Mouse (Mus musculus) spleen, postnatal 4 days (tissue): ENCODE results near the gene Mypn.
A peak's percentile ranks its signal among the peaks of the same experiment; 100 is the strongest.

Experiments used
- DNase-seq, 2 experiments: peaks; one replicate each; pipeline ENCODE4 v3.0.0; 2022; ENCODE audit warnings: low spot score in 2 of 2

Gene Mypn

DNA sequence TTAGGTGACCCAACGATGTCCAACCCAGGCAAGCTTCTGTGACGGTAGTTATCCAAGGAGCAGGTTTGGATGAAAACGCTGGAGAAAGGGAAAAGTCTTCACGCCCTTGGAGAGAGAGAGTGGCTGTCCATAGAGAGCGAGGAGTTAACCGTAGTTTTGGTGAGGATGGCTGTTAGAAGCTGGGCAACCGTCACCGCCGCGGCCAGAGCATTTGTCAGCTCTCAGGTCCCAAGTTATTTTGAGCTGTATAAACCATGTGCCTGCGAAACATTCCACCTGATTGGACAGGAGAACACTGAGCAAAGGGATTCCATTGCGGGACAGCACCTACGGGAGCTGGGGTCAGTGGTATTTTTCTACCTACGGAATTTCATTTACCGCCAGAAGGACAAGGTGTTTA, at the start of gene Mypn:
Mypn (minus strand) TSS at position 225 of the 400 bp plus-strand sequence.
- no peak for DNase-seq

- no peak for DNase-seq
Observed at GRCm38 (mm10) chr10:63248421-63248820, 44.7 kb upstream of the Mypn start.

- no peak for DNase-seq
Observed at GRCm38 (mm10) chr10:63247457-63247856, 43.7 kb upstream of the Mypn start.

DNA sequence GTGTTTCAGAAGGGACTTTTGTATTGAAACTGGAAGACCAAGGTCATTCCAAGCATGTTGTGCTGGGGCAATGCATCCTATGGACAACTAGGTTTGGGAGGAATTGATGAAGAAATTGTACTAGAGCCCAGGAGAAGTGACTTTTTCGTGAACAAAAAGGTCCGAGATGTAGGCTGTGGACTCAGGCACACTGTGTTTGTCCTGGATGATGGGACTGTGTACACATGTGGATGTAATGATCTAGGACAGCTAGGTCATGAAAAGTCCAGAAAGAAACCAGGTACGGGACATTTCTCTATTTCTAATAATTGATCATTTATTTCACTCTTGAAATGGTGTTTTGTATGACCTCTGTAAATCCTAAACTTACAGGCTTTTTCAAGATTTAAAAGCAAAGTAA, 42.1 kb upstream of the Mypn start:
- DNase-seq = no peak

DNA sequence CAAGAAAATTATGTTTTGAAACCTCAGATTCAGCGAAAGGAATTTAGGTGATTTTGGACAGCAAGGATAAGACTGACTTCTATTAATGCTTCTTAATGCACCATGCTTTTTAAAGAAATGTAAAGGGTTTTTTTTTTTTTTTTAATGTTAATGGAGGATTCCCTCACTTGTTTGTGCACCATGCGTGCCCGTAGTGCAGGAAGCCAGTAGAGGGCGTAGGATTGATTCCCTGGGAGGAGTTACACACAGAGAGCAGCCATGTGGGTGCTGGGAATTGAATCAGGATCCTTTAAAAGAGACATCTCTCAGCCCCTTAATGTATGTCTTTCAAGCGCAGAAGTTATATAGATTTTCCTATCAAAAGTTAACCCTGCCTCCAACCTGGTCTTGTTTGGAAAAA, 41.0 kb upstream of the Mypn start:
- DNase-seq = peak in 1 of 2 experiments; percentile 53

DNA sequence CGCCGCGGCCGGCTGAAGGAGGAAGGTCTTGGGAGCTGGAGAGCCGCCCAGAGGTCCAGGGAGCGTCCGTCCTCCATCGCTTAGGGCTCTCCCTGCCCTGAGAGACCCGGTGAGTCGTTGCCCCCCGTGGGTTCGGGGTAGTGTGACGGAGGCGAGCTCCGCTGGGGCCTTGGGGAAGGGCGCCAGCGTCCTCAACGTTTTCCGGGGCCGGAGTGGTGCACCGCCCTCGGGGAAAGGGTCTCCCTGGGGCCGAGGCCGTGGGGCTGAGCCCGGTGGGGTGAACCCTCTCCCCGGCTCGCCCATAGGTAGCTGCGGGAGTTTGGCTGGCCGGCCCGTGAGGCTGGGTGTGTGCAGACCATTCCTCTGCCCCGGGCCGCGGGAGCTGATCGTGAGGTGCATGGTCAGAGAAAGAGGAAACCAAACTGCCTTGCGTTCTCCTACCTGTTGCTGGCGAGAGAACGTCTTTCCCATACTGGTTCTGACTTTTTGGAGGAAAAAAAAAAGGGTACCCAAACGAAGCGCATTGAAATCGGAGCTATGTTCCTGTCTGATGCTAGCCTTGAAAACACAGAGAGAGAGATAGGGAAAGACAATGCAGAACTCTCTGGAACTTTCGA, 40.4 kb upstream of the Mypn start:
- peak; percentile 57 to 85 for DNase-seq

GRCm38 (mm10) chr10:63243493-63244054, 39.8 kb upstream of the Mypn start, which contains the start of gene Herc4:
Gene Herc4, plus strand, starts transcription at chr10:63243810.
- peak; percentile 97 to 99 for DNase-seq

DNA sequence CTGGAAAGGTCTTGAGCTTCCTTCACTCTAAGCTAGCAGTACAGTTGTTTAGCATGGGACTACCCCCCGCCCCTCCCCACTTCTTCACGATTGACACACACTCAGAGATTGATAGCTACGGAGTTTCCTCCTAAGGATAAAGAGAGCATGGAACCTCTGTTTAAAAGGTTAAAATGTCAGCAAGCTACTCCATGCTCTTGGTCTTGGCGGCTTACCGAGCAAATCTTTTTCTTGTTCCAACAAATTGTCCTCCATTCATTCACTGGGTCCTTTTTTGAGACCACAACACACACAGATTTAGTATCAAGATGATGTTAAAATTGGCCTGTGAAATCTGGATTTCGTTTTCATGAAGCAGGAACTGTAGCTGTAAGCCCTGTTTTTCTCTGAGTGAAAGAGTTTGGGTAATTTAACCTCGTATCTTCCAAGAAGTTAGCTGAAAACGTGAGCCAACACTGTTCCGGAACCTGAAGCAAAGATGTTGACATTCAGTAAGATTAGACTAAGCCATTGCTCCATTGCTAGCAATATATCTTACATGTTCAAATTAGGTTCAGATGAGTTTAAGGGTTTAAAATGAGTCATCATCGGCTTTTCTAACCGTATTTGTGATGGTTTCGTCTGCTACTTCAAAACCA, 39.2 kb upstream of the Mypn start:
- no peak for DNase-seq

DNA sequence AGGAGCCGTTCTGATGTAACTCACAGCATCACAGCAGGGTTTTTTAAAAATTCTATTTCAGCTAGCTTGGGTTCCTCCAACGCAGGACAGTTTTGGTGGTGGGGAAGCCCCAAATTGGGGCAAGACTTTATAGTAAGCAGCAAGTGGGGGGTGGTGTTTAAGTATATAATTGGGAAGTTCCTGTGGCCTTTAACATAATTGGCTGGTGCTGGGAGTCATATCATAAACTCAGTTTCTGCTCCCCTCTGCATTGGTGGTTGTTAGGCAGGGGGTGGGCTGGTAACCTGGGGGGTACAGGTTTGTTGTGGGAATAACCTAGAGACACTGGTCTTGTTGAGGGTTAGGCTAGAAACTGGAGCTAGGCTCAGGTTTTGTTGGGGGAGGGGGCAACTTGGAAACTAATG, 37.1 kb upstream of the Mypn start:
- no peak for DNase-seq

- DNase-seq = no peak
Observed at GRCm38 (mm10) chr10:63239848-63240247, 36.1 kb upstream of the Mypn start.

DNA sequence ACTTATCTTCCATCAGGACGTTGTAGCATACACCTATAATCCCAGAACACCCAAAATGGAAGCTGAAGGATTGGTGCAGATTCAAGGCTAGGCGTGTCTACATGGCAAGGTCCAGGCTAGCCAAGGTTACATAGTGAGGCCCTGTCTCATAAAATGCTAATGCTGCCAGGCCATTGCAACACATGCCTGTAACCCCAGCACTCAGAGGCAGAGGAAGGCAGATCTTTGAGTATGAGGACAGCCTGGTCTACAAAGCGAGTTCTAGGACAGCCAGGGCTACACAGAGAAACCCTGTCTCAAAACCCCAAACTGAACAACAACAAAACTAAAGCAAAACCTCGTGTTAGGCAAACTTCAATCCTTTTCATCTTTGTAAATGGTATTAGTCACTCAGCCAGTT, 34.3 kb upstream of the Mypn start:
- no peak for DNase-seq

GRCm38 (mm10) chr10:63237206-63237605, 33.5 kb upstream of the Mypn start:
- no peak for DNase-seq

DNA sequence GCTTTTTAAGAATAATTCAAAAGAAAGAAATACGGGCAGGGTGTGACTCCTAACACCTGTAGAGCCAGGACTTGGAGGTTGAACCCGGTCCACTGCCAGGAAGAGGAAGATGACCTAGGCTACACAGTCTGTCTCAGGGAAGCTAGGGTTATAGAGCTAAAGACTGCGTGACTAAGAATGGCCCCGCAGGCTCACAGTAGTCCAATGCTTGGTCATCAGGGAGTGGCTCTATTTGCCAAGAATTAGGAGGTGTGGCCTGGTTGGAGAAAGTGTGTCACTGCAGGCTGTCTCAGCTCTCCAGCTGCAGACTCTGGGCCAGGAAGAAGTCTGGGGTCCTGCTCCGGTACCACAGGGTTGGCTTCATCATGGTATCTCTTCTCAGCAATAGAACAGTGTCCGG, 32.9 kb upstream of the Mypn start:
- DNase-seq = no peak

GRCm38 (mm10) chr10:63235889-63236288, 32.1 kb upstream of the Mypn start:
- no peak for DNase-seq

DNA sequence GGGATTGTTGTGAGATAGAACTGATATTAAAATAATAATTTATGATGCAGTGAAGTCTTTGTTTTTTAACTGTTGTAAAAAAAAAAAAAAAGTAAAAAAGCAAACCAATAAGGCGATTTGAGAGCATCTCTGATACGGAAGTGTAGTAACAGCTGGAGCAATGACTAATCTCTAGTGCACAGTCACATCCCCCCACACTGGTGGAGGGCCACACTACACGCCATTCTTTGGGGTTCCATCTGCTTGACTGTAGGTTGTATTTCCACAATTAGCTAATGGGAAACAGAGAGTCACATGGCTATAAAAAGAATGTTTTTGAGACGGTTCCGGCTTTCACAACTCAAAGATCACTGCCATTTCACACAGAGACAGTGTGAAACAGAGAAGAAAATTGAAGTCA, 30.4 kb upstream of the Mypn start:
- no peak for DNase-seq

DNA sequence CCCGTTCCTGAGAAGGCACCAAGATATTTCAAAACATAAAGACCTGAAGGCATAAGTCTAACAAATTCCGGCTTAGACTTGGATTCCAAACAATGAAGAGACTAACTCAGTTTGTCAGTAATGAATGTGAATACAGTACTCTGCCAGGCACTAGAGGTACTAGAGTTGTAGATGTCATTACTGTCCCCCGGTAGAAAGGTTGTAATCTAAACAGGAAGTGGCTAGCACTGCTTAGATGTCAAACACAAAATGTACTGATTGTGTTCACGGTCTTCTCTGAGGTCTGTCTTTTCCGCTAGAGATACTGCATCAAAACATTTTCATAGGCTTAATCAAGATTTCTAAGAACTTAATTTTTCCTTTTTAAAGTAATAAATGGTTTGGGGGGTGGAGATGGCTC, 27.9 kb upstream of the Mypn start:
- no peak for DNase-seq

DNA sequence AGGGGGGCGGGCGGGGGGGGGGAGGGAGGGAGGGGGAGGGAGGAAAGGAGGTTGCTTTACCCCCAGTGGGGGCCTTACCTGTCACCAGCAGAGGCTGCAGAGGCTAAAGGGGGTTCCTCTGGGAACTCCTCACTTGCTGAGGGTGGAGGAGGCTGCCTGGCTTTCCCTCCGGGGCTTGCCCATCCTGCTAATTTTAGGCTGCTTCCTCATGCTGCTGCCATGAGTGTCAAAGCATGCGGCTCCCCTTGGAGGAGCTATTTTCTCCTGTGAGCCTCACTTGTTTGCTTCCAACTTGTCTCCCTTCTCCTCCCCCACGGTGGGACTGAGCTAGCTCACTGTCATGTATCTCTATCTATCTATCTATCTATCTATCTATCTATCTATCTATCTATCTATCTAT, 27.1 kb upstream of the Mypn start:
- no peak for DNase-seq

DNA sequence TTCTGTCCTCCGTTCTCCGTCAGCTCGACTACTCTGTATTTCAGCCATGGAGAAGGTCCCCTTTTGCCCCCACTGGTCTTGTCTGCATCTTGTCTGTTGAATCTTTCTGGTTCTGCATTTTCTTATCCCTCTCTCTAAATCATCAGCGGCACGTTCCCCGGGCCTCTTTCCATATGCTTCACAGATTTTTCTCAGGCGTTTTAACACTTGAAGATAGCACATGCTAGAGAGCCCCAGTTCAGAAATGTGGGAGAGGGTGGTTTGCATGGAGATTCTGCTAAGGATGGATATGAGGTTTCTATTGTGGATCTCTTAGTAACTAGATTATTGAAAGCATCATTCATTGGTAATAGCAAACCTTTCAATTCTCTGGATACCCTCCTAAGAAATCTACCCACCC, 26.5 kb upstream of the Mypn start:
- no peak for DNase-seq

DNA sequence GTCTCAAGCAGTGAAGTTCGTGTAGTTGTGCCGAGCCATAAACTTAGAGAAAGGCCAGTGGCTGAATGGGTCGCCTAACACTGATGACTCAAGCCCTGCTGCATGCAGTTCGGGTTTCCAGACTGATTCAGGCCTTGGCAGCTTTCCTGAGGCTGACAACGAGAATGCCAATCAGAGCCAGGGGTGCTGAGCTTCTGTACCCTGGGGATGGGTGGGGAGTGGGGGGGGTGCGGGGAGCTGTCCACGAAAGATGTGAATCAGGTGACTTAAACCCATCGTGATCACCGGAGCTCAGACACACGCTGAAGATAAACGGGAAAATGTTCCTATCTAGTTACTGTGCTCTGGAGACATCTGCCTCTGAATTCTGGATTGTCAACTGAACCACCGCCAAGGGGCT, 20.6 kb upstream of the Mypn start:
- DNase-seq = peak in 1 of 2 experiments; percentile 4

DNA sequence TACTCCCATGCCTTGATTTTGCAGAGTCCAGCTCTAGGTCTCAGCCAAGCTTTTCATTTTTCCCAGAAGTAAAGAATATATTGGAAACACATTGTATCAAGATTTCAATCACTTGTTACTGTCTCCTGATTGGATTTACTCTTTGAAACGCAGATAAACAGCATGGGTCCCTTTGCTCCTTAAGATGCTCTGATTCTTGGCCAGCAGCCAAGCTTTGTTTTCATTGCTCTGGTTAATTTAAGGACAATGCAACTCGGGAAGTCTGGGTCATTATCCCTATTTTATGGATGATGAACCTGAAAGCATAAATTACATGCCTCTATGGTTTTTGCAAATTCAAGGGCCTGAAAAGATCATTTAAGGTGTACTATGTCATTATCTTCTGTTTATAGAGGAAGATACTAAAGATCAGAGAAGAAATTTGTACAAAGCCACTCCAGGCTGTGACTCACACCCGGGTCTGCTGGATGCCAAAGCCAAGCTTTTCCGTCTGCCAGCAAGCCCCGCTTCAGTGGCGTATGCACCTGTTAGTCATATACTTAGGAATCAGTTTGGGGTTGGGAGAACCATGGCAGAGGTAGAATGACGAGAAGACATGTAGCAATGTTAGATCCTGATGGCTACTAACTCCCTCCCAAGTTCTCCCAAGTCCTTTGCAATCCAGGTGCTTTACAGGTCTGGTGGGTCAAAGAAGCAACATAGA, 17.5 kb upstream of the Mypn start:
- peak in 1 of 2 experiments; percentile 25 for DNase-seq

DNA sequence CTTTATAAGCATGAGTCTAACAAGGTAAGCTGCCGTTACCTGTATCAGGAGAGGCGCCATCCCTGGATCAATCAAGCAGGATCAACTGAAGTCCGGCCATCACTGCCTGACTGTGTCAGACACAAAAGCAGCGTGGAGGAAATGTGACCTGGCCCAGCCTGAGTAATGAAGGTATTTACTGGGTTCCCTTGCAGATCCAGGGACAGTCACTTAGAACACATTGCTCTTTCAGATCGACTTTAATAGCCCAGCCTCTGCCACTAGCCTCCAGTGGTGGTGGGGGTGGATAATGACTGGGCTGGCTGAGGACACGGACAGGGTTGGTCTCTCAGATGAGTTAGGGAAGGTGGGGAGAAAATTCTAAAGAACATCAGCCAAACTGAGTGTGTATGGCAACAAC, 5.1 kb upstream of the Mypn start:
- DNase-seq = peak in 1 of 2 experiments; percentile 51

GRCm38 (mm10) chr10:63203002-63203401, 750 bp downstream of the Mypn start:
- no peak for DNase-seq

GRCm38 (mm10) chr10:63201534-63201933, 2.2 kb downstream of the Mypn start:
- no peak for DNase-seq
